Mouse (Mus musculus) liver, embryonic 14.5 days (tissue): ENCODE data around the gene Rnd3. TPM values are rescaled to one million over a fixed set of nuclear protein-coding genes. Genes with fewer than 3 reads are reported as not detected.

ENCODE experiments used
- ATAC-seq: fragments of 200-750 bp; cut with Nextera tagmentation; 2 replicates; pipeline ENCODE4 v1.8.0; 2017; ENCODE audit warnings: moderate number of reproducible peaks, mild to moderate bottlenecking, moderate library complexity; ENCODE audit not compliant: insufficient read depth
- DNase-seq, 3 experiments: peaks; one replicate each; pipeline ENCODE4 v3.0.0-alpha.2; 2012 to 2013; ENCODE audit warnings: low read depth in 3 of 3, low spot score in 3 of 3
- H3K27ac ChIP-seq: fragments of 300-500 bp; sonication (generic); 2 replicates; pipeline ENCODE4 v1.5.1; 2014; ENCODE audit warnings: moderate library complexity, mild to moderate bottlenecking, control low read depth, inconsistent platforms
- H3K27me3 ChIP-seq: fragments of 300-500 bp; sonication (generic); 2 replicates; pipeline ENCODE4 v1.6.1; 2014; ENCODE audit warnings: mild to moderate bottlenecking, low read length, moderate library complexity; ENCODE audit not compliant: control insufficient read depth, insufficient read depth
- H3K36me3 ChIP-seq: fragments of 300-500 bp; sonication (generic); replicated peaks from 2 replicates; pipeline ENCODE4 v1.6.1; 2014; ENCODE audit warnings: low read depth; ENCODE audit not compliant: control insufficient read depth, insufficient read depth
- H3K4me1 ChIP-seq, 2 experiments: fragments of 200-500 bp in 1 of 2; fragments of 300-500 bp in 1 of 2; sonication (generic) in 1 of 2; replicated peaks; 2 replicates each; pipeline ENCODE4 v1.6.1; 2012 to 2014; ENCODE audit warnings: antibody characterized with exemption in 1 of 2, inconsistent platforms in 1 of 2, low read length in 1 of 2; ENCODE audit not compliant: control insufficient read depth in 2 of 2, insufficient read depth in 2 of 2
- H3K4me2 ChIP-seq: fragments of 300-500 bp; sonication (generic); 2 replicates; pipeline ENCODE4 v1.6.1; 2014; ENCODE audit warnings: low read depth, mild to moderate bottlenecking, control low read depth, moderate library complexity
- H3K4me3 ChIP-seq, 2 experiments: fragments of 200-500 bp in 1 of 2; fragments of 300-500 bp in 1 of 2; sonication (generic) in 1 of 2; 2 replicates each; pipeline ENCODE4 v1.5.1; 2012 to 2014; ENCODE audit warnings: low read depth in 2 of 2, low read length in 2 of 2, mild to moderate bottlenecking in 2 of 2, control low read depth in 1 of 2, inconsistent platforms in 1 of 2, moderate library complexity in 1 of 2; ENCODE audit not compliant: insufficient read depth in 1 of 2
- H3K9ac ChIP-seq: fragments of 300-500 bp; sonication (generic); replicated peaks from 2 replicates; pipeline ENCODE4 v1.6.1; 2014; ENCODE audit warnings: mild to moderate bottlenecking, control low read depth, moderate library complexity
- H3K9me3 ChIP-seq: fragments of 300-500 bp; sonication (generic); 2 replicates; pipeline ENCODE4 v1.6.1; 2016; ENCODE audit warnings: low read length, mixed read lengths; ENCODE audit not compliant: control insufficient read depth
- CTCF ChIP-seq: IDR thresholded peaks from 2 replicates; pipeline ENCODE4 v1.5.1; 2016; ENCODE audit warnings: antibody characterized with exemption, low read depth, control low read depth
- EP300 ChIP-seq: IDR thresholded peaks from 2 replicates; pipeline ENCODE4 v1.6.1; 2016; ENCODE audit warnings: antibody characterized with exemption, low read depth
- WGBS: fragments of 180-500 bp; shearing (Covaris S2); extraction: QIAGEN DNeasy Blood & Tissue Kit; methylation state at CpG from one replicate; pipeline ENCODE4 v1.1.7; 2014; ENCODE audit not compliant: insufficient replicate concordance; 5-methylcytosine and 5-hydroxymethylcytosine counted together
- polyA plus RNA-seq, 2 experiments: library from polyadenylated mRNA; depleted of rRNA in 1 of 2; stranded (reverse) in 1 of 2; unstranded in 1 of 2; fragments of >200 nt; fragmentation: Nextera tagmentation in 1 of 2; extraction: Ambion mirVana in 1 of 2; gene quantifications; 2 replicates each; pipeline versions ENCODE4 v1.2.1 to v1.2.3; 2012 to 2014

The Rnd3 gene
- polyA plus RNA-seq, 2 experiments = 4.8 to 11.7 TPM

- TF ChIP-seq EP300 (no peak), CTCF (no peak)
- 20% methylated on average over 5 of the region's 5 CpGs for WGBS
- H3K4me1 ChIP-seq = no peaks in the 10 kb centered on the region
- H3K4me3 ChIP-seq = no peak overlapping the region
- no peaks in the 10 kb centered on the region for H3K36me3 ChIP-seq
- DNase-seq (no peak), ATAC-seq (no peak)
- H3K9me3 ChIP-seq = no peaks in the 10 kb centered on the region
- no peak overlapping the region for H3K4me2 ChIP-seq
- no peaks in the 10 kb centered on the region for H3K27me3 ChIP-seq
- no peak overlapping the region for H3K27ac ChIP-seq
- no peak overlapping the region for H3K9ac ChIP-seq
Measured at GRCm38 (mm10) chr2:51108631-51109030, 40.3 kb downstream of the Rnd3 start.

GRCm38 (mm10) chr2:51101187-51101586 is 47.7 kb downstream of the Rnd3 start:
- H3K9ac ChIP-seq = no peak overlapping the region
- no peaks in the 10 kb centered on the region for H3K4me1 ChIP-seq
- no peak overlapping the region for H3K27ac ChIP-seq
- no peak overlapping the region for H3K4me2 ChIP-seq
- 65% methylated on average over 4 of the region's 4 CpGs for WGBS
- no peak overlapping the region for H3K4me3 ChIP-seq
- ATAC-seq (no peak), DNase-seq (no peak)
- H3K36me3 ChIP-seq = no peaks in the 10 kb centered on the region
- no peaks in the 10 kb centered on the region for H3K9me3 ChIP-seq
- H3K27me3 ChIP-seq = no peaks in the 10 kb centered on the region
- TF ChIP-seq CTCF (no peak), EP300 (no peak)

- H3K36me3 ChIP-seq = no peaks in the 10 kb centered on the region
- no peaks in the 10 kb centered on the region for H3K4me1 ChIP-seq
- H3K4me2 ChIP-seq = no peak overlapping the region
- DNase-seq (no peak), ATAC-seq (no peak)
- H3K27ac ChIP-seq = no peak overlapping the region
- no peak overlapping the region for H3K4me3 ChIP-seq
- H3K9me3 ChIP-seq = no peaks in the 10 kb centered on the region
- 60% methylated on average over 9 of the region's 9 CpGs for WGBS
- H3K27me3 ChIP-seq = no peaks in the 10 kb centered on the region
- H3K9ac ChIP-seq = no peak overlapping the region
- TF ChIP-seq EP300 = no peak
Measured at GRCm38 (mm10) chr2:51099987-51100386, 48.9 kb downstream of the Rnd3 start.

- no peak overlapping the region for H3K9ac ChIP-seq
- no peak for ATAC-seq
- TF ChIP-seq EP300 = no peak
- TF ChIP-seq CTCF = no peak
Measured at GRCm38 (mm10) chr2:51099240-51099639, 49.7 kb downstream of the Rnd3 start.

GRCm38 (mm10) chr2:51090688-51091087 is 58.2 kb downstream of the Rnd3 start:
- Histone ChIP-seq H3K4me3 (no peak overlapping the region), H3K9ac (no peak overlapping the region), H3K9me3 (no peaks in the 10 kb centered on the region), H3K36me3 (no peaks in the 10 kb centered on the region), H3K4me2 (no peak overlapping the region), H3K27ac (no peak overlapping the region), H3K4me1 (no peaks in the 10 kb centered on the region), H3K27me3 (no peaks in the 10 kb centered on the region)
- WGBS = 68% methylated on average over 7 of the region's 7 CpGs
- TF ChIP-seq CTCF (no peak), EP300 (no peak)
- DNase-seq (no peak), ATAC-seq (no peak)

More at GRCm38 (mm10) chr2:51099240-51099639, 49.7 kb downstream of the Rnd3 start:
- no peak overlapping the region for H3K4me2 ChIP-seq
- H3K36me3 ChIP-seq = no peaks in the 10 kb centered on the region
- DNase-seq = no peak
- H3K4me1 ChIP-seq = no peaks in the 10 kb centered on the region
- WGBS = 18% methylated on average over 1 of the region's 1 CpGs
- no peak overlapping the region for H3K27ac ChIP-seq
- no peaks in the 10 kb centered on the region for H3K27me3 ChIP-seq
- H3K9me3 ChIP-seq = no peaks in the 10 kb centered on the region
- H3K4me3 ChIP-seq = no peak overlapping the region
